26 mouse cellular contexts compared by ENCODE assay signal in the genomic region with DNA sequence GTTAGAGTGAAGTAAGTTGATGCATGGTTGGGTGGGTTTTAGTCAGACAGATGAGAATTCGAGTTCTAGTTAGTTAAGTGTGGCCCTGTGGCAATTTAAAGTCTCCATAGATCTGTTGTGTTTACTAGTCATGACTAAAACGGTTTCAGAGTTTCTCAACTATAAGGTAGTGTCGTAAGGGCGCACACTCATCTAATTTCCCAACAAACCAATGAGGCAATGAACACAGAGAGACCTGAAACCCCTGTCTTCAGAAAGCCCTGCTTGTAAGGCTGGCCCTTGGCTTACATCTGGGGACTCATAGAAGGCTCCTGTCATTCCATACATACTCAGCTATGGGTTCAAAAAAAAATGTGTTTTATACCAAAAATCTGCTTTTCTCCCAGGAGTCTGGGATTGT. TPM values are rescaled to one million over a fixed set of nuclear protein-coding genes. Genes with fewer than 3 reads are reported as not detected.
DNase-seq lines count a peak whose midpoint lies in the region; ATAC-seq and TF ChIP-seq lines count a peak whose summit lies in the region.
"Had no signal": no experiment of that assay in that cellular context is flagged by ENCODE, and none has a peak within 500 bp of the region (broad histone marks: within the 10 kb centered on the region; RNA-seq: fewer than 3 reads in every experiment).

No protein-coding gene starts in this region.

- no peak overlapping the region for H3K4me3 ChIP-seq in liver, embryonic 16.5 days (ENCODE audit: low read depth, low read length)
- H3K4me3 ChIP-seq in liver, embryonic 11.5 days (ENCODE audit: low read depth, low read length): no peak overlapping the region
- no peak overlapping the region for H3K4me3 ChIP-seq in gastrocnemius, adult 2 months
- H3K4me3 ChIP-seq: kidney, embryonic 15.5 days; left cerebral cortex, adult 2 months; limb, embryonic 13.5 days; liver, embryonic 15.5 days; midbrain, embryonic 10.5 days; midbrain, embryonic 15.5 days had no signal

- no peaks in the 10 kb centered on the region for H3K27me3 ChIP-seq in liver, embryonic 16.5 days (ENCODE audit: control insufficient read depth, insufficient read depth, low read depth, low read length)
- H3K27me3 ChIP-seq in liver, embryonic 11.5 days (replicated peaks; ENCODE audit: control insufficient read depth, insufficient read depth, low read length): no peaks in the 10 kb centered on the region
- H3K27me3 ChIP-seq: kidney, embryonic 15.5 days; limb, embryonic 13.5 days; liver, embryonic 15.5 days; midbrain, embryonic 15.5 days had no signal

- H3K36me3 ChIP-seq in liver, embryonic 16.5 days (ENCODE audit: control insufficient read depth, insufficient read depth): no peaks in the 10 kb centered on the region
- no peaks in the 10 kb centered on the region for H3K36me3 ChIP-seq in liver, embryonic 11.5 days (ENCODE audit: control insufficient read depth, insufficient read depth, low read length)
- H3K36me3 ChIP-seq: kidney, embryonic 15.5 days; limb, embryonic 13.5 days; liver, embryonic 15.5 days; midbrain, embryonic 10.5 days; midbrain, embryonic 15.5 days had no signal

- no peak; the same call in 1 of the 2 replicates for ATAC-seq in liver, embryonic 16.5 days (ENCODE audit: low read depth)
- no peak for ATAC-seq in liver, embryonic 11.5 days (replicated peaks; ENCODE audit: low FRiP score)
- peak; percentile 95 for ATAC-seq in granulocyte monocyte progenitor cell, adult 5-6 weeks (replicated peaks; ENCODE audit: poor library complexity, severe bottlenecking)
- ATAC-seq in neutrophil, adult 5-6 weeks (ENCODE audit: extremely low read depth, insufficient number of reproducible peaks, low FRiP score, poor library complexity, severe bottlenecking): peak; percentile 72
- ATAC-seq: activated CD4-positive, CD25-positive, alpha-beta regulatory T cell, adult 4 months; forebrain, embryonic 14.5 days; hindbrain, embryonic 16.5 days; midbrain, embryonic 15.5 days had no signal

- TF ChIP-seq CTCF in gastrocnemius, adult 2 months (IDR thresholded peaks at IDR 0.05): no peak

- no peaks in the 10 kb centered on the region for H3K4me1 ChIP-seq in liver, embryonic 16.5 days (ENCODE audit: control insufficient read depth, low read depth, low read length)
- no peaks in the 10 kb centered on the region for H3K4me1 ChIP-seq in liver, embryonic 11.5 days (replicated peaks; ENCODE audit: control insufficient read depth, insufficient read depth, low read length)
- H3K4me1 ChIP-seq: kidney, embryonic 15.5 days; liver, embryonic 15.5 days; midbrain, embryonic 15.5 days had no signal

- no peak overlapping the region for H3K9ac ChIP-seq in liver, embryonic 16.5 days (ENCODE audit: low read depth, low read length)
- no peak overlapping the region for H3K9ac ChIP-seq in liver, embryonic 11.5 days (ENCODE audit: low read depth, low read length)
- H3K9ac ChIP-seq: kidney, embryonic 15.5 days; limb, embryonic 13.5 days; liver, embryonic 15.5 days; midbrain, embryonic 15.5 days had no signal

- DNase-seq in liver, embryonic 11.5 days (ENCODE audit: low spot score): no peak
- peak; percentile 56 for DNase-seq in NIH3T3 (ENCODE audit: low read depth)
- DNase-seq in gastrocnemius, adult 2 months: no peak
- DNase-seq in spleen, postnatal 14 days (ENCODE audit: low spot score in 2 of 2): no peak
- DNase-seq: adrenal gland, adult 2 months; adrenal gland, postnatal 36 days; B cell, adult 2 months; cerebellum, adult 2 months; cerebellum, postnatal 14 days; gastrocnemius, postnatal 25 days; heart, postnatal 4 days; kidney, adult 18-20 months; kidney, postnatal 25 days had no signal

- peak overlapping the region; percentile 3; the same call in 1 of the 2 replicates for H3K27ac ChIP-seq in liver, embryonic 16.5 days (ENCODE audit: low read length)
- no peak overlapping the region for H3K27ac ChIP-seq in liver, embryonic 11.5 days (ENCODE audit: low read depth, low read length)
- no peak overlapping the region for H3K27ac ChIP-seq in gastrocnemius, adult 2 months
- H3K27ac ChIP-seq: kidney, embryonic 15.5 days; left cerebral cortex, adult 2 months; limb, embryonic 13.5 days; liver, embryonic 15.5 days; macrophage; midbrain, embryonic 10.5 days; midbrain, embryonic 15.5 days had no signal

- H3K4me2 ChIP-seq in liver, embryonic 16.5 days (ENCODE audit: low read depth, low read length): no peak overlapping the region
- no peak overlapping the region for H3K4me2 ChIP-seq in liver, embryonic 11.5 days
- H3K4me2 ChIP-seq: kidney, embryonic 15.5 days; limb, embryonic 13.5 days; liver, embryonic 15.5 days; midbrain, embryonic 15.5 days had no signal

- WGBS in liver, embryonic 16.5 days (ENCODE audit: insufficient replicate concordance): 62% methylated on average over 4 of the region's 4 CpGs
- WGBS in liver, embryonic 11.5 days: 73% methylated on average over 4 of the region's 4 CpGs

- intact Hi-C loops in gastrocnemius, adult 2 months (cut with DNase I): no loop called here

- no peaks in the 10 kb centered on the region for H3K9me3 ChIP-seq in liver, embryonic 16.5 days (replicated peaks; ENCODE audit: control insufficient read depth, low read length)
- no peaks in the 10 kb centered on the region for H3K9me3 ChIP-seq in liver, embryonic 11.5 days (ENCODE audit: control insufficient read depth, low read length)
- H3K9me3 ChIP-seq: kidney, embryonic 15.5 days; limb, embryonic 13.5 days; liver, embryonic 15.5 days; midbrain, embryonic 10.5 days; midbrain, embryonic 15.5 days had no signal

RNA-seq across cellular contexts. Expression of gene Nedd9, which starts 13.7 kb away (rescaled TPM):
- 4.3 and 6.0 TPM in 2 replicates for polyA plus RNA-seq in liver, embryonic 16.5 days (2015; fragmentation: Nextera tagmentation; extraction: Ambion mirVana)
- polyA plus RNA-seq in liver, embryonic 11.5 days (2014; fragmentation: Nextera tagmentation; extraction: Ambion mirVana): 6.1 TPM in 2 replicates
- total RNA-seq in granulocyte monocyte progenitor cell, adult 5-6 weeks (2014; fragmentation: Nextera tagmentation): 15.1 and 22.2 TPM in 2 replicates
- 23.4 and 37.8 TPM in 2 replicates for total RNA-seq in granulocyte monocyte progenitor cell, adult 5-6 weeks (2017)
- 234 and 288 TPM in 2 replicates for total RNA-seq in neutrophil, adult 5-6 weeks (2017)
- total RNA-seq in gastrocnemius, adult 2 months (2021): 10 to 100 TPM in 1 of 2 experiments, 1 to 10 TPM in 1; 4.2 to 11.2 TPM

Comparison
In these comparisons a context has a peak if more than half of its experiments do, and no peak if none do; other contexts are left out.
1. ATAC-seq: peak in granulocyte monocyte progenitor cell, adult 5-6 weeks (single experiment) and neutrophil, adult 5-6 weeks (single experiment); none in liver, embryonic 16.5 days (single experiment) and liver, embryonic 11.5 days (single experiment).